Mouse (Mus musculus) neutrophil, adult 5-6 weeks (primary cell): ENCODE measurements at regions not wholly inside any gene's neighbourhood (a gene's known extent, or its start where the extent isn't known, plus 50 kb on each side); places are given as distances from the start of the nearest gene placed in this dataset.

Source experiments
- ATAC-seq: fragments of 151-379, 151-347 bp; 2 replicates; pipeline ENCODE4 v1.8.0; 2017; ENCODE audit warnings: mild to moderate bottlenecking, moderate TSS enrichment; ENCODE audit not compliant: insufficient number of reproducible peaks, poor library complexity, low FRiP score, severe bottlenecking; ENCODE audit errors: extremely low read depth

DNA sequence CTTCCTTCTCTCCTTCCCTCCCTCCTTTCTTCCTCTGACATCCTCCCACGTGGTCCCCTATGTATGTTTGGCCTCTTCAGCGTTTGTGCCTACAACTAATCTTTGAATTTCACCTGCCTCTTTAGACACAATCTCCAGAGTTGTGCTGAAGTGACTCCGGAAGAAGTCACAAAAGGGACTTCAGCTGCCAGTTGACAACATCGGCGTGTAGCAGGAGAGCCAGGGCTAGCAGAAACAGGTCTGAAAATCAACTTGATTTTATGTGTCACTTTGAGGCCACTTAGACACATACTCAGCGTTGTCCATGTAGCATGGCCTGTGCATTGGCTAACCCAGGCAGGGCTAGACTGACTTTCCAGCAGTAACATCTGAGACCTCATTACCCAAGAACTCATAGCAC is 317.2 kb downstream of the Cd83 start:
- ATAC-seq: no peak

DNA sequence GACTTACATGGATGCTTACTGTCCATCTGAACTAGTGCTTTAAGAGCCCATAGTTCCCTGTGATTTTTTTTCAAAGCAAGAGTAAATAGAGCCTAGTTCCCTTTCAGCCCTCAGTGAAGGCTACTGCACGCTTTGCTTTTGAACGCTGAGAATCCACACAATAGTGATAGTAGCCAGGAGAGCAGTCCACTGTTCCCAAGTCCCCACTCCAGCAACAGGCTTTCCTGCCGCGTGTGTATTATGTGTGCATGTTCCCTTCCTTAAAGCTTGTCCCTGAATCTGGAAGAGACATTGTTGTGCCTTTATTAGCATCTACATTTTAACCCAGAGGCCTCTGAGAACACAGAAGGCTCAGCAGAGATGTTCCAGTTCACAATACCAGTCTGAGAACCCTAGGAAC is 317.7 kb downstream of the Cd83 start:
- no peak for ATAC-seq

DNA sequence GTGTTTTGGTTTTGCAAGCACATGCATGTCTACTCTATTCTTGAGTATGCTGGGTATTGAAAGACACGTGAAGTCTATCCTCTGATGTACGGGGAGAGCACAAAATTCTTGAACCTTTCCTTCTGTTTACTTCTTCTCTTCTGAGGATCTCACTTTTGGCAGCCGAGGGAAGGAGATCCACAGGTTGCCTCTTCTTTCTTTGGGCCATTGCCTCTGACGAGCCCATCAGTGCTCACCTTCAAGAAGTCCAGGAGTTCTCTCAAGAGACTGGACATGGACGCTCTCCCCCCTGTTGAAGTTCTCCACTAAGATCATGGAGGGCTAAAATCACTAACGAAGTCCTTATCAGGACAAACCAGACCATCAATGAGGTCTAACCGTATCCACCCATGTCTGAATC is 318.8 kb downstream of the Cd83 start:
- no peak for ATAC-seq

- no peak for ATAC-seq
Observed at GRCm38 (mm10) chr13:44105161-44105560, 320.6 kb downstream of the Cd83 start.

DNA sequence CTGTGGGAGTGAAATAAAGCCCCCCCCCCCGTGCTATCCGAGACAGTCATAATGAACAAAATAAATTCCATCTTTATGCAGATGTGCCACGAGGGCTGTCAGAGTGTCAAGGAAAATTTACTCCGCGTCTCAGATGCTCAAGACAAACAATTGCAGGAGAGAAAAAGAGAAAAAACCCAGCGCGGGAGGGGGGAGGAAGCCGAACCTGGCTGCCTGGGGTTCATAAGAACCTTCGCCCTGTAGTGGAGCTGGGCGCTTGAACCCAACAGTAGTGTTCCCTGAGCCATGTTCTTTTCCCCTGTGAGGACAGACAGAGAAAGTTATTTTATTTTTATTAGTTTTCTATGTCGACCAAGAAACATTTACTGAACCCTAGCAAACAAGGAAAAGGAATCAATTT is 324.1 kb downstream of the Cd83 start:
- no peak for ATAC-seq

- ATAC-seq: no peak
Observed at GRCm38 (mm10) chr13:44113043-44113442, 328.5 kb downstream of the Cd83 start.

DNA sequence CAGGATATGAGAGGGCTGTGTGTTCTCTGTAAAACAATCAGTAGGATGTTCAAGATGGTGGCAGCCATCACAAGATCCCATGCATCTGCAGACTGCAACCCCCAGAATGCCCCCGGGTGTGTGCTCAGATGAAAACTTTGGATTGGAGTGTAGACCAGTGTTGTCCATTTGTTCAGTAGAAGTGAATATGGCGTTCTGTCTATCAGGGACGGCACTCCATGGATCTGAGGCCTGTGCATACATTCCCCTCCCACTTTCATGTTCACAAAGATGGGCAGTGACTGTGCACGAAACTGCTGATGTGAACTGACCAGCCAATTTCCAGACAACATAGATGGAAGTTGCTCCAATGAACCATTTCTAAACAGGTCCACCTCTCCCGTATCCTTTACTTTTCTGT is 330.3 kb downstream of the Cd83 start:
- ATAC-seq: no peak

DNA sequence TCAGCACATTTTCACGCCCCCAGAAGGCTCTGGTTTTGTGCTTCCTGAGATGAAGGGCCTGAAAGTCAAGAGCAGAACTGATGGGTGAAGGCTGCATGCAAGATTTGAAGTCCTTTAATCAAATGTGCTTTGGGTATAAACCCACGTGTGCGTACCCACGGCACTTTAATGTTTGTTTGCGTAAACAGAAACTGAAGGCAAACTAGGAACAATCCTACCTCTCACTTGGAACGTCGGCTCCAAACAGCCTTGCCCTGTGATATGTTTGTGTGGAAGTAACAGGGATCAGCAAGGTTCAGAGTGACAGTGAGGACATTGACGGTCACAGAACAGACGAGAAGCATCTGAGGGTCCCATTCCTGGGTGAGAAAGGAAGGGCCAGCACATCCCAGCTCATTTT is 333.3 kb downstream of the Cd83 start:
- no peak for ATAC-seq

DNA sequence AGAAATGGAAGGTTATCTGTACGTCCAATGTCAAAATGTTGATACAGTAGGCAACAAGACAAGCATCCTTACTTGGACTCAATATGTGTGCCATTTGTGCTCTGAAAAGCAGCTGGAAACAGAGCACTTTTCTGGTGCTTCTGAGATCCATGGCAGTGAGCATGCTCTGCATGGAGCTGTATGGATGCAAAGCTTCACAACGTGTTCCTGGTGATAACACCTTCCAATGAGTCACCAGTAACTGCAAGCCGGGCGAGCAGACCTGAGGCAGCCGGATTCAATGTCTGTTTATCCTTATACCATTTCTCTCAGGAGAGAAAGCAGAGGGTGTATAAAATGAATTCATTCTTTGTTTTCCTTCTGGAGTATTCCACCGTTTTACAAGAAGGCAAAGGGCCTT is 334.3 kb downstream of the Cd83 start:
- no peak for ATAC-seq

DNA sequence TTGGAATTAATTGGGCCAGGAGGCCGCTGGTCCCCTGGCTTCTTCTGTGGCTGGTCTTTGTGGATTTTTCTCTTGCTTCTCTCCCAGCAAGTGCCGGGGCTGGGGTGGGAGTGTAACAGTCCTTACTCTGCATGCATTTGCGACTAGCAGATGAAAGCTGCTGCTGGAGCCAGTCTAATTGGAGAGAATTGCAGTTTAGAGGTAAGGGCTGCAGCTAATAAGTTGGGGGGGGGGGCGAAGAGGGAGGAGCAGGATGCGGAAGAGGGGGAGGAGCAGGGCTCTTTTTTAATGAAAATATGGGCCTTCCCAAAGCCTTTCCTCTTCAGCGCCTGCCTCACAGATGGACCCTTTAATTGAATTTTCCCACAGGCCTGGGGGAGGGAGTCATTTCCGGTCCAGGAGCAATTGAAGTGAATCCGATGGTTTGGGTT is 336.7 kb downstream of the Cd83 start:
- ATAC-seq: no peak

DNA sequence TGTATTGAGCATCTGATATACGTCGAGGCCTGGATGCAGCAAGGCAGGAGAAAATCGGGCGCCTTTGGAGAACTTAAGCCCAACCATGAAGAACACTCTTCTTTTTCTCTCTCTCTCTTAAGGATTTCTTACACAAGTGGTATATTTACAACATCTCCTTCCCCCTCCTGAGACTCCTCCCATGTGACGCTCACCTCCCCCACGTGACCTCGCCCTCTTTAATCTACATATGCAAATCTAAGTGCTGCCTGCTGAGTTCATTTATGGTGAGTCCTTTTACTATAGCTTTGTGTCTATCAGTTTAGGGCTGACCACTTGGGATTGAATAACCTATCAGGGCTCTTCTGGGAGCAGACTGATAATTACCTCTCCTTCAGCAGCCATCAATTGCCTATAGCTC is 337.4 kb downstream of the Cd83 start:
- peak; percentile 63 for ATAC-seq

- ATAC-seq: no peak
Observed at GRCm38 (mm10) chr13:44126198-44126597, 341.6 kb downstream of the Cd83 start.

DNA sequence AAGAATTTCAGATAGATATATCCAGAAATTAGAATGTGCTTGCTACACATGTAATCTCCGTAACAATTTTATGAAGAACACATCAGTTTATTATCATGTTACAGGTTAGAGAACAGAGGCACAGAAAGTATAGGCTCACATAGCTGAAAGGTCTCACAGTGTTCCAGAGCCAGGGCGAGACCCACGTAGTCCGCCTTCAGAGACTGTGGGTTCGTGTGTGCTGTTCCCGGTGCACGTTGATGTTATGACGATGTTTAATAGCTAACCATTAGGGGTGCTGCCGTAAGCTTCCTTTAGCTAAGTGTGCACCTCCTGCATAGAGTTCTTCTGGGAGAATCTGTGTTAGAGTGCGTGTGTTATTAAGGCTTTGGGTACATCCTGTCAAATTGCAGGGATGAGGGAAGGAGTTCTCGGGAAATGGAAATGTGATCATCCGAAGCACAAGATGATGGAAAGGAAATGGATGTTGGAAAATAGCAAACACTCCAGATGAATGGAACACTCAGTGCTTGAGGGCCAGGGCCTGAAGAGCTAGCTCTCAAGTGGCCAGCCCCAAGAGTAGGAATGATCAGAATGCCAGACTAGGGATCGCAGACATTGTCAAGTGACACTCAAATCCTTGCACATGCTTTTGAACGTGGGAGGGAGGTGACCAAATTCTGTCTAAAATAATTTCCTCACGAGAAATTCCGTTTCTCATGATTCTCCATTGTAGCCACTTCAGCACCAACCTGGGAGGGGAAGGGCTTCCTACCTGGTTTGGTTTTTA is 344.1 kb downstream of the Cd83 start:
- ATAC-seq: no peak

GRCm38 (mm10) chr13:44131916-44132315 is 347.3 kb downstream of the Cd83 start:
- no peak for ATAC-seq

GRCm38 (mm10) chr13:44132510-44132909 is 347.9 kb downstream of the Cd83 start:
- no peak for ATAC-seq

- no peak for ATAC-seq
Observed at GRCm38 (mm10) chr13:44133436-44133835, 348.9 kb downstream of the Cd83 start.

DNA sequence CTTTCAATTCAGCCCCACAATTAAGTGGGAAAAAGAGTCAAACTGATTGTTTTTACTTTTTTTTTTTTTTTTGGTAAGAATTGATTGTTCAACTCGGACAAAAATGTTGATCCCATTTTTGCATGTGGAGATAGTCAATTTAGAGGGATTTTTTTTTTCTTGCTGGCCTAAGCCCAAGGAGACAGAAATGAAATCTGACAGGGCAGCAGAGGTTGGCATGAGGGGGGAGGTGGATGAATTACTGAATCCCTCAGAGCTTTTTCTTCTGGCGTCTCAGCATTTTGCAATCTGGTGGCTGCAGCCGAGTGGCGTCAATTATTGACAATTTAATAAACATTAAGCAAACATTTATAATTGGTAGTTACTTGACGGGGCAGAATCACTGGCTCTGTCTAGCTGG is 356.6 kb downstream of the Cd83 start:
- no peak for ATAC-seq

DNA sequence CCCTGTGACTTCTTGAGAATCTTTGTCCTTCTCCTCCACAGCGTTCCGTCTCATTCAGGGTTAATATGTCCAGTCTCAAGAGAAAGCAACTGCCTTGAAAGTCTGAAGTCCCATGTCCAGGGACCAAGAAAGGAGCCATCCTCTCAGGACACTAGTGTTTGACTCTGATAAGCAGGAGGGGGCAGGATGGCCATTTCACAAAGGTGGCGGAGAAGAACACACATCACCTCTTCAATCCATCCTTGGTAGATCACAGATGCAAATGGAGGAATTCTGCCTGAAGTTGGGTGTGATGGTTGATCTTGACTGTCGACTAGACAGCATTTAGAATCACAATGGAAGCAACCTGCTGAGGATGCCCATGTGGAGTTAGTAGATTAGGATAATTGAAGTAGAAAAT is 360.9 kb downstream of the Cd83 start:
- no peak for ATAC-seq

DNA sequence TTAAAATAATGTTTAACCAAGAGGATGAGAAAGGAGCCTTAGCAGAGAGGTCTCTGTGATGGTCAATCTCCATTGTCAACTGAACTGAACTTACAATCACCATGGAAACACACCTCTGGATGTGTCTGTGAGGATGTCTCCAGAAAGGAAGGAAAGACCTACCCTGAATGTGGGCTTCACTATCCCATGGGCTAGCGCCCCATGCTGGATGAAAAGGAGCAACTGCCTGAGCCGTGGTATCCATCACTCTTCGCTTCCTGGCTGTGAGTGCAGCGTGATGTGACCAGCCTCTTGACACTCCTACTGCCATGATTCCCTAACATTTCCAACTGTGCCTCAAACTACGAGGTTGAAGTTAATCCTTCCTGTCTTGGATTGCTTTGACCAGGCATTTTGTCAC is 363.3 kb downstream of the Cd83 start:
- ATAC-seq: no peak

DNA sequence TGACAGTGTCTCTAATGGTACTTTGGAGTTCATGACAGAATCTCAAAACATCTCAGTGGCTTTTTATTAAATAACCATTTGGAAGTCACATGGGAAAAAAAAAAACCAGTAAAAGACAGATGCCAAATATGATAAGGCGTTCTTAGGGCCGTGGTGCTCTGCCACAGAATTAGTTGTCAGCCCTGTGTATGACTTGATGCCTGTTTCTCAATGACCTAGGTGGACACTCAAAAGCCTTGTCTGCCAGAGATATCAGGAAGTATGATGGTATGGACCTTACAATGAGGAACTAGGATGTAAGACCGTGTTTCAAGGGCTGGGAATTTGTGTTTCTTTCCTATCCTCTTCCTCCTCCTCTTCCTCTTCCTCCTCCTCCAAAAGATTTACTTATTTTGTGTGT is 364.9 kb downstream of the Cd83 start:
- ATAC-seq: no peak

- no peak for ATAC-seq
Observed at GRCm38 (mm10) chr13:44151526-44151925, 367.0 kb downstream of the Cd83 start.
